Mouse (Mus musculus) heart, adult 10 weeks (tissue): ENCODE measurements around the gene Olfr799. TPM values are rescaled to one million over a fixed set of nuclear protein-coding genes. Genes with fewer than 3 reads are reported as not detected.

Experiments used
- polyA plus RNA-seq: library from polyadenylated mRNA; stranded (reverse); fragments of 350-450 nt; fragmentation: Illumina TruSeq; extraction: RNeasy Lipid Tissue Mini Kit (QIAGEN cat#74804); gene quantifications from one replicate; pipeline ENCODE4 v1.2.3, GENCODE M21; 2014; ENCODE audit warnings: low read depth, low replicate concordance

Olfr799 gene
- not detected for polyA plus RNA-seq

DNA sequence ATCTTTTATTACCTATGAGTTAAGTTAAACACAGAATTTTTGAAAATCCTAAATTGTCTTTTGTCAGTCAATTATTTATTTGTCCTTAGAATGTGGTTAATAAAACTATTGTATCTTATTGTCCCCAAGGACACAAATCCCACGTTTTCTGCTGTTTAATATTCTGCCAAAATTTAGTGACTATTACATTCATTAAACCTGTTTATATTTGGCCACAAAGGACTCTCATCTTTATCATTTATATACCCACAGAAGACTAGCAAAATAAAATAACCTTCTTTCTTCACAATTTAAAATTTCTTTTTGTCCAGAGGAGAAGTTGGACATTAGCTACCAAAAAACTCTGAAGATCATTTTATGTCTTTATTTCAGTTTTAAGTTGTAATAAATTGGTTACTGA lies at the start of gene Olfr799:
Gene Olfr799, plus strand, starts transcription at position 301 of the 400 bp plus-strand sequence.

DNA sequence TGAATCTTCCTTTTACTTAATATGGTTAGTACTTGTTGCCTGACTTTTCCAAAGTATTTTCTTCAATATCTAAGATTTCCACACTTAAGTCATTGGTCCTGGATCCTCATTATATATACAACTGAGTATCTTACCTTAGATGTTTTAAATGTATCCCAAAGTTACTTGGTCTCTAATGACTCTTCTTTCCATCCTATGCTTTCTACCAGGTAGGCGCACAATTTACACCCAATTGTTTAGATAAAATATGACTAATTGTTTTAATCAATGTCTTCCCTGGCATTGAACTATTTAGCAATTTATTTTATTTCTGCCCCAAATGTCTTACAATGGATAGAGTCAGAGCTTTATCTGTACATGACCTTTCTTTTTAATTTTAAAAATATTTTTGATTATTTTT lies 24.8 kb upstream of the Olfr799 start, which contains the start of gene Olfr796:
Gene Olfr796, minus strand, starts transcription at position 101 of the 400 bp plus-strand sequence.

DNA sequence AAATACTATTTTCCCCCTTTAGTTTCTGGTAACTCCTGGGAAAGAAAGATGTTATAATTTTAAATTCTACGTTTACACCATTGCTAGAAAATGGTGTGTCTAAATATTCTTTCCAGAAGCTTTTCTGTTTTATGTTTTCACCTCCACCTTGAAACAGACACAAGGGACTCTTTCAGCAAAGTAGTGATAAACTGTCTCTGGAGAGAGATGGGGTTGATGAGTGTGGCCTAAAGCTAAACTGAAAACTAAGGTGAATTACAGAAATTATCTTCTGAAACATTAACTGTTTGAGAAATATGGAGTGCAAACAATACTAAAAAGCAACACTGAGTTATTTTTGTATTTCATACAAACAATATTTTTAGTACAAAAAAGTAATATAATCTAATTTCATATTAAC lies 9.4 kb upstream of the Olfr799 start, which contains the start of gene Olfr798:
Gene Olfr798, minus strand, starts transcription at position 101 of the 400 bp plus-strand sequence.

DNA sequence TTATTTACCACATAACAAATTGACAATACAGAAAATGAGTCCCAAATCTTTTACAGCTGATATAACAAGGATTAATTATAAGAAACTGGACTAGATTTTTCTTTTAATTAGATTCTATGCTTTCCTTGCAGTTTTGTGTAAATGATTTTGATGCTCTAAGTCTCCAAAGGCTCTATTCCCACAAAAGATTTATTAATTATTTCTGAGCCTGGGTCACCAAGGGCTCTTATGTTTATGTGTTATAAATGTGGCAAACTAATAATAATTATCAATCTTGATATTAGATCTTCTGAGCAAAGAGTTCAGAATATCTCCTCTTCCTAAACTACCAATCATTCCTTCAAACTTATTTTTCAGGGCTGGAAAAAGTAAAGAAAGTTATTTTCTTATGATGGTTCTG lies 20.1 kb downstream of the Olfr799 start, which contains the start of gene Olfr800:
Gene Olfr800, plus strand, starts transcription at position 301 of the 400 bp plus-strand sequence.

DNA sequence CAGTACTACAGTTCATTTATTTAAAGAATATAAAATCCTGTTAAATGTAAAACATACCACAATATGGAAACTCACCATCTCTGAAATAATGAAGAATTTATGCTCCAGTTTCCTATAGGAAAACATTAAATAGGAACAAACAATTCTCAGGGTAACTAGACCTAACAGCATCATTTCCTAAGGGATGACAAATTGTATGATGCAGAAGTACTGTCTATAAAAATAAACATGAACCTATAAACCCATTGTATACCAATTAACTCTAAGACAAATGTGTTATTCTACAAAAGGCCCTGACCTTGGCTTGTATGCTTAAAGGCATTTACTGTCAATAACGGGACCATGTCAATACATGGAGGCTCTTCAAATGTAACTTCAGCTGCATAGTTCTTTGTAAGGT lies 36.5 kb downstream of the Olfr799 start, which contains the start of gene Olfr801:
Gene Olfr801, minus strand, starts transcription at position 101 of the 400 bp plus-strand sequence.

DNA sequence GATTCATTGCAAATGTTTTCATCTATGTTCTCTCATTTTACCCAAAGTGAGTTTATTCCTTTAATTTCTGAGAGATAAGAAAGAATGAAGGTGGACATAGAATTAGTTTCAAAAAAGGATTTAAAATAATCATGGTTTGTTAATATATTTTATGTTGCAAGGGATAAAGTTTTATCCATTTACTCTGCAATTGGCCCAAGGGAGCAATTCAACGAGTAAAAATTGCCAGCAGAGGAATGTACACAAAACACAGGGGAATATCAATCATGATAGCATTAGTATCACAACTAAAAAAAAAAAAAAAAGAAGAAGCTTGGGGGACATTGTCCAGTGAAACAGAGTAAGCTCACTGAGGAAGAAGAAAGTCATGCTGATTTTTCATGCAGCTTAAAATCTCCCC lies 50.8 kb downstream of the Olfr799 start, which contains the start of gene Olfr802:
Gene Olfr802, minus strand, starts transcription at position 101 of the 400 bp plus-strand sequence.

DNA sequence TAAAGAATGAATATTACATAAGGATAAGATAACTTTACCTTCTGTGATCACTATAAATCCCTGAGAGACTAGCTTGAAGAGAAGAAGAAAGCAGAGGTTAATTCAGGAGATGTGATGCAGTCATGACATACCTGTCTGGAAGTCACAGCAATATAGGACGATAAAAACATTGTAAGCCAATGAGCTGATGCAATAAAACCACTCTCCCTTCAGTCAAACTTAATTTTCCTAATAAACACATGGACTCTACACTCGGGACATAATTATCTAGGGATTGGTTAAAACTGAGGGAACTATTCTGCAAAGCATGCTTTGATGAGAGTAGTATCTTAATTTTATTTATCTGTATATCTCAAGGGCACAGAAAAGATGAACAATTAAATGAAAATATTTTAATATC lies 56.9 kb downstream of the Olfr799 start, which contains the start of gene Olfr803:
Gene Olfr803, minus strand, starts transcription at position 101 of the 400 bp plus-strand sequence.

Other genes starting within 250 kb of the Olfr799 start
- gene Olfr785, start 232.1 kb upstream of the Olfr799 start, polyA plus RNA-seq: not detected
- gene Olfr786, start 210.2 kb upstream of the Olfr799 start, polyA plus RNA-seq: not detected
- gene Olfr787, start 175.6 kb upstream of the Olfr799 start, polyA plus RNA-seq: not detected
- gene Olfr788, start 166.5 kb upstream of the Olfr799 start, polyA plus RNA-seq: not detected
- gene Olfr789, start 152.7 kb upstream of the Olfr799 start, polyA plus RNA-seq: not detected
- not detected for gene Olfr790, start 139.0 kb upstream of the Olfr799 start, polyA plus RNA-seq
- gene Olfr791, start 115.7 kb upstream of the Olfr799 start, polyA plus RNA-seq: not detected
- gene Olfr792, start 98.3 kb upstream of the Olfr799 start, polyA plus RNA-seq: not detected
- gene Olfr794, start 69.8 kb upstream of the Olfr799 start, polyA plus RNA-seq: not detected
- gene Olfr796, start 24.9 kb upstream of the Olfr799 start, polyA plus RNA-seq: not detected
- not detected for gene Olfr798, start 9.6 kb upstream of the Olfr799 start, polyA plus RNA-seq
- gene Olfr800, start 20.2 kb downstream of the Olfr799 start, polyA plus RNA-seq: not detected
- not detected for gene Olfr801, start 36.4 kb downstream of the Olfr799 start, polyA plus RNA-seq
- gene Olfr802, start 50.7 kb downstream of the Olfr799 start, polyA plus RNA-seq: not detected
- not detected for gene Olfr803, start 56.8 kb downstream of the Olfr799 start, polyA plus RNA-seq
- gene Olfr804, start 65.7 kb downstream of the Olfr799 start, polyA plus RNA-seq: not detected
- gene Olfr805, start 91.9 kb downstream of the Olfr799 start, polyA plus RNA-seq: not detected
- not detected for gene Olfr806, start 104.4 kb downstream of the Olfr799 start, polyA plus RNA-seq
- gene Olfr807, start 120.3 kb downstream of the Olfr799 start, polyA plus RNA-seq: not detected
- gene Olfr808, start 128.0 kb downstream of the Olfr799 start, polyA plus RNA-seq: not detected
- gene Olfr809, start 137.2 kb downstream of the Olfr799 start, polyA plus RNA-seq: not detected
- not detected for gene Olfr810, start 157.4 kb downstream of the Olfr799 start, polyA plus RNA-seq
- gene Olfr811, start 166.9 kb downstream of the Olfr799 start, polyA plus RNA-seq: not detected
- not detected for gene Olfr812, start 208.6 kb downstream of the Olfr799 start, polyA plus RNA-seq
- not detected for gene Olfr813, start 217.9 kb downstream of the Olfr799 start, polyA plus RNA-seq
- gene Olfr814, start 242.4 kb downstream of the Olfr799 start, polyA plus RNA-seq: not detected